Mouse (Mus musculus) cerebellum, adult 2 months (tissue): Measurements from ENCODE around the gene Fli1.

Experiments used
- CTCF ChIP-seq: fragments of 200-500 bp; IDR thresholded peaks from 2 replicates; pipeline ENCODE4 v1.5.1; 2011; ENCODE audit warnings: low read depth, mild to moderate bottlenecking, control low read depth, low read length, moderate library complexity, borderline replicate concordance; ENCODE audit not compliant: insufficient read depth
- POLR2A ChIP-seq: fragments of 200-500 bp; IDR thresholded peaks from 2 replicates; pipeline ENCODE4 v1.6.1; 2011; ENCODE audit warnings: low read length, control low read depth, borderline replicate concordance; ENCODE audit not compliant: insufficient read depth

GRCm38 (mm10) chr9:32570547-32570946 is 27.9 kb upstream of the Fli1 start:
- TF ChIP-seq CTCF (no peak), POLR2A (no peak)
